Comparison of ENCODE assay signal across 12 mouse cellular contexts in genomic region chr5:112055018-112055417, GRCm38 (mm10).
"Had no signal": no experiment of that assay in that cellular context is flagged by ENCODE, and none has a peak within 500 bp of the region (broad histone marks: within the 10 kb centered on the region; RNA-seq: fewer than 3 reads in every experiment).

No protein-coding gene starts in this region.

- DNase-seq: liver, postnatal 0 days; lung, adult 2 months; lung, postnatal 14 days; lung, postnatal 36 days; midbrain, embryonic 14.5 days; right cerebral cortex, adult 18-20 months; right cerebral cortex, postnatal 25 days; right cerebral cortex, postnatal 4 days; spleen, adult 18-20 months; thymus, adult 18-20 months; thymus, postnatal 14 days; thymus, postnatal 36 days had no signal
